ENCODE assay signal across 19 mouse cellular contexts in the genomic region with DNA sequence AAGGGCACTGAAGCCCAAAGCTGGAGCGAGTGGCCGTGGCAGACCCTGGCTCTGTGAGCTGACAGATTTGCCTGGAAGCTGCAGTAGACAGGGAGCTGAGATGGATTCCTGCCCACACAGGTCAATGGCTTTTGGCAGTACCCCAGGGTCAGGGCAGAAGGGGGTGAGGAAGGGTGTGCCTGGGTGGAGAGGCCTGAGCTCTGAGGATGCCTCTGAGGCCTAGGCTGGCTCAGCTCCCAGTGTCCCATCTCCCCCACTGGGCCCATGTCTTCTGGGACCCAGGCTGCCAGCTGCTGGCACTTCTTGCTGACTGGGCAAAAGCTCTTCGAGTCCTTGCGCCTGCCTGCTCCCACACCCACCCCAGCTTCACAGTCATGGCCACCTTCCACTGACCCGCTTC. TPM values are rescaled to one million over a fixed set of nuclear protein-coding genes. Genes with fewer than 3 reads are reported as not detected.
DNase-seq lines count a peak whose midpoint lies in the region; ATAC-seq and TF ChIP-seq lines count a peak whose summit lies in the region.
"Had no signal": no experiment of that assay in that cellular context is flagged by ENCODE, and none has a peak within 500 bp of the region (broad histone marks: within the 10 kb centered on the region; RNA-seq: fewer than 3 reads in every experiment).

No protein-coding gene starts in this region.

- no peak overlapping the region for H3K9ac ChIP-seq in midbrain, postnatal 0 days (replicated peaks; ENCODE audit: low read length, poor library complexity, severe bottlenecking)
- H3K9ac ChIP-seq in midbrain, embryonic 16.5 days (ENCODE audit: low read depth, low read length) = no peak overlapping the region
- H3K9ac ChIP-seq in kidney, embryonic 16.5 days (replicated peaks; ENCODE audit: low read length) = no peak overlapping the region
- H3K9ac ChIP-seq: heart, embryonic 12.5 days; limb, embryonic 15.5 days; lung, embryonic 15.5 days; stomach, embryonic 15.5 days had no signal

- H3K27me3 ChIP-seq in midbrain, postnatal 0 days (ENCODE audit: insufficient read depth, low read length) = no peaks in the 10 kb centered on the region
- no peaks in the 10 kb centered on the region for H3K27me3 ChIP-seq in midbrain, embryonic 16.5 days (ENCODE audit: control insufficient read depth, insufficient read depth, low read depth, low read length)
- H3K27me3 ChIP-seq in kidney, embryonic 16.5 days (ENCODE audit: insufficient read depth, low read length) = peaks cover 20% of the 10 kb centered on the region

- no peak overlapping the region for H3K4me3 ChIP-seq in midbrain, postnatal 0 days (ENCODE audit: low read depth, low read length)
- no peak overlapping the region for H3K4me3 ChIP-seq in midbrain, embryonic 16.5 days (ENCODE audit: low read depth, low read length)
- no peak overlapping the region for H3K4me3 ChIP-seq in cortical plate, adult 2 months (ENCODE audit: insufficient read depth, low read length)
- H3K4me3 ChIP-seq in kidney, embryonic 16.5 days (ENCODE audit: low read length) = no peak overlapping the region
- H3K4me3 ChIP-seq: heart, embryonic 12.5 days; limb, embryonic 15.5 days; lung, embryonic 15.5 days; stomach, embryonic 15.5 days had no signal

- no peak for ATAC-seq in cerebellum, adult (ENCODE audit: insufficient number of reproducible peaks, low FRiP score, low TSS enrichment)
- ATAC-seq in midbrain, postnatal 0 days (ENCODE audit: low FRiP score) = no peak
- no peak for ATAC-seq in midbrain, embryonic 16.5 days
- no peak for ATAC-seq in kidney, embryonic 16.5 days (ENCODE audit: low FRiP score, low TSS enrichment)
- ATAC-seq in granulocyte monocyte progenitor cell, adult 5-6 weeks (replicated peaks; ENCODE audit: poor library complexity, severe bottlenecking) = no peak

- H3K9me3 ChIP-seq in midbrain, postnatal 0 days (ENCODE audit: low read length) = no peaks in the 10 kb centered on the region
- H3K9me3 ChIP-seq in midbrain, embryonic 16.5 days (replicated peaks; ENCODE audit: control insufficient read depth, low read length, poor library complexity, severe bottlenecking) = no peaks in the 10 kb centered on the region
- H3K9me3 ChIP-seq in kidney, embryonic 16.5 days (ENCODE audit: low read length) = no peaks in the 10 kb centered on the region
- H3K9me3 ChIP-seq: heart, embryonic 12.5 days; limb, embryonic 15.5 days; lung, embryonic 15.5 days; stomach, embryonic 15.5 days had no signal

- TF ChIP-seq CTCF in midbrain, postnatal 0 days (IDR thresholded peaks at IDR 0.05) = no peak
- TF ChIP-seq CTCF in cortical plate, adult 2 months (IDR thresholded peaks at IDR 0.05; ENCODE audit: extremely low read depth, insufficient read depth, low read length) = no peak

- peaks cover 27% of the 10 kb centered on the region for H3K36me3 ChIP-seq in midbrain, postnatal 0 days (ENCODE audit: insufficient read depth, low read length)
- H3K36me3 ChIP-seq in midbrain, embryonic 16.5 days (ENCODE audit: control insufficient read depth, insufficient read depth, low read length) = peaks cover 8% of the 10 kb centered on the region; the same call in 1 of the 2 replicates
- H3K36me3 ChIP-seq in kidney, embryonic 16.5 days (ENCODE audit: insufficient read depth, low read length) = no peaks in the 10 kb centered on the region
- H3K36me3 ChIP-seq: lung, embryonic 15.5 days; stomach, embryonic 15.5 days had no signal

- no peak overlapping the region for H3K4me2 ChIP-seq in midbrain, postnatal 0 days (ENCODE audit: low read depth, low read length, poor library complexity, severe bottlenecking)
- no peak overlapping the region for H3K4me2 ChIP-seq in midbrain, embryonic 16.5 days (ENCODE audit: low read length)
- H3K4me2 ChIP-seq in kidney, embryonic 16.5 days (replicated peaks; ENCODE audit: low read depth, low read length) = no peak overlapping the region
- H3K4me2 ChIP-seq: heart, embryonic 12.5 days; limb, embryonic 15.5 days; lung, embryonic 15.5 days; stomach, embryonic 15.5 days had no signal

- DNase-seq in cerebellum, adult 11 months = peak; percentile 52
- no peak for DNase-seq in midbrain, postnatal 0 days (ENCODE audit: low spot score)
- peak; percentile 48 to 51 for DNase-seq in cerebellum, adult 18-20 months
- DNase-seq: gastrocnemius, postnatal 25 days; heart, postnatal 36 days; kidney, adult 8-10 months; midbrain, embryonic 14.5 days; spleen, adult 18-20 months had no signal

- WGBS in midbrain, postnatal 0 days = 89% methylated on average over 5 of the region's 5 CpGs
- WGBS in midbrain, embryonic 16.5 days = 86% methylated on average over 5 of the region's 5 CpGs
- WGBS in kidney, embryonic 16.5 days = 83% methylated on average over 5 of the region's 5 CpGs

- no peak for TF ChIP-seq POLR2A in cortical plate, adult 2 months (IDR thresholded peaks at IDR 0.05; ENCODE audit: extremely low read depth, insufficient read depth, low read length)

- peaks cover 12% of the 10 kb centered on the region; the same call in 1 of the 2 replicates for H3K4me1 ChIP-seq in midbrain, postnatal 0 days (ENCODE audit: insufficient read depth, low read length)
- peaks cover 24% of the 10 kb centered on the region for H3K4me1 ChIP-seq in midbrain, embryonic 16.5 days (ENCODE audit: control insufficient read depth, insufficient read depth, low read length)
- peaks cover 21% of the 10 kb centered on the region for H3K4me1 ChIP-seq in cortical plate, adult 2 months (ENCODE audit: control insufficient read depth, insufficient read depth, low read length)
- H3K4me1 ChIP-seq in kidney, embryonic 16.5 days (ENCODE audit: insufficient read depth, low read length) = peaks cover 1% of the 10 kb centered on the region; the same call in 1 of the 2 replicates

- peak overlapping the region; percentile 51; the same call in 1 of the 2 replicates for H3K27ac ChIP-seq in midbrain, postnatal 0 days (ENCODE audit: low read depth, low read length)
- no peak overlapping the region for H3K27ac ChIP-seq in midbrain, embryonic 16.5 days (ENCODE audit: low read length)
- H3K27ac ChIP-seq in cortical plate, adult 2 months (ENCODE audit: insufficient read depth, low read length) = 0 out of 2 replicates have a peak overlapping the region, but pooled peaks have one; percentile 15
- no peak overlapping the region for H3K27ac ChIP-seq in kidney, embryonic 16.5 days (ENCODE audit: low read length)
- H3K27ac ChIP-seq: limb, embryonic 15.5 days; lung, embryonic 15.5 days; stomach, embryonic 15.5 days had no signal

RNA-seq across cellular contexts. Expression of a gene that starts 8.5 kb away (rescaled TPM):
- total RNA-seq in midbrain, postnatal 0 days (2014; rRNA removed) = 293 and 312 TPM in 2 replicates
- 17.4 and 17.9 TPM in 2 replicates for polyA plus RNA-seq in midbrain, postnatal 0 days (2015; fragmentation: Nextera tagmentation; extraction: Ambion mirVana)
- polyA plus RNA-seq in midbrain, embryonic 16.5 days (2015; fragmentation: Nextera tagmentation; extraction: Ambion mirVana) = 15.8 and 17.0 TPM in 2 replicates
- 306 and 345 TPM in 2 replicates for polyA plus RNA-seq in cortical plate, adult 2 months (2012; rRNA removed)
- 1.7 and 3.2 TPM in 2 replicates for polyA plus RNA-seq in kidney, embryonic 16.5 days (2015; fragmentation: Nextera tagmentation; extraction: Ambion mirVana)
- not detected in 2 replicates for total RNA-seq in granulocyte monocyte progenitor cell, adult 5-6 weeks (2014; fragmentation: Nextera tagmentation)
- 0.13 TPM in 1 of 2 replicates, not detected in the other for total RNA-seq in granulocyte monocyte progenitor cell, adult 5-6 weeks (2017)
- total RNA-seq: megakaryocyte progenitor cell, adult 5-6 weeks had no signal

RNA-seq across cellular contexts. Expression of a gene that starts 54.4 kb away (rescaled TPM):
- total RNA-seq in midbrain, postnatal 0 days (2014; rRNA removed) = 31.1 and 43.9 TPM in 2 replicates
- 12.5 and 13.8 TPM in 2 replicates for polyA plus RNA-seq in midbrain, postnatal 0 days (2015; fragmentation: Nextera tagmentation; extraction: Ambion mirVana)
- 8.6 and 10.5 TPM in 2 replicates for polyA plus RNA-seq in midbrain, embryonic 16.5 days (2015; fragmentation: Nextera tagmentation; extraction: Ambion mirVana)
- 35.6 and 41.0 TPM in 2 replicates for polyA plus RNA-seq in cortical plate, adult 2 months (2012; rRNA removed)
- polyA plus RNA-seq in kidney, embryonic 16.5 days (2015; fragmentation: Nextera tagmentation; extraction: Ambion mirVana) = 41.2 and 48.8 TPM in 2 replicates
- total RNA-seq in granulocyte monocyte progenitor cell, adult 5-6 weeks (2014; fragmentation: Nextera tagmentation) = 0.21 TPM in 1 of 2 replicates, not detected in the other
- total RNA-seq in granulocyte monocyte progenitor cell, adult 5-6 weeks (2017) = 0.52 and 1.9 TPM in 2 replicates
- total RNA-seq: CH12.LX had no signal

Comparison
In these comparisons a context has a peak if more than half of its experiments do, and no peak if none do; other contexts are left out.
1. H3K27ac ChIP-seq: peak in midbrain, postnatal 0 days (single experiment) and cortical plate, adult 2 months (single experiment); none in midbrain, embryonic 16.5 days (single experiment) and kidney, embryonic 16.5 days (single experiment).
2. RNA of a gene that starts 8.5 kb away (polyA plus RNA-seq): 306 to 345 TPM in cortical plate, adult 2 months; 17.4 to 17.9 TPM in midbrain, postnatal 0 days, 15.8 to 17.0 TPM in midbrain, embryonic 16.5 days and 1.7 to 3.2 TPM in kidney, embryonic 16.5 days; every median in the first group is over 10 times any median in the second.